Mouse (Mus musculus) cerebellum, adult 11 months (tissue): ENCODE measurements around the gene Epsti1.
"Not testable (repeated sequence)": the region's sequence is repeated elsewhere in the genome, so short reads cannot be mapped to it uniquely, and the experiment has no call there.

Experiments
- DNase-seq: peaks from one replicate; pipeline ENCODE4 v3.0.0; 2022

The Epsti1 gene

GRCm38 (mm10) chr14:77904171-77904762 is at the start of gene Epsti1:
Gene Epsti1, plus strand, starts transcription at chr14:77904239.
- DNase-seq: no peak

DNA sequence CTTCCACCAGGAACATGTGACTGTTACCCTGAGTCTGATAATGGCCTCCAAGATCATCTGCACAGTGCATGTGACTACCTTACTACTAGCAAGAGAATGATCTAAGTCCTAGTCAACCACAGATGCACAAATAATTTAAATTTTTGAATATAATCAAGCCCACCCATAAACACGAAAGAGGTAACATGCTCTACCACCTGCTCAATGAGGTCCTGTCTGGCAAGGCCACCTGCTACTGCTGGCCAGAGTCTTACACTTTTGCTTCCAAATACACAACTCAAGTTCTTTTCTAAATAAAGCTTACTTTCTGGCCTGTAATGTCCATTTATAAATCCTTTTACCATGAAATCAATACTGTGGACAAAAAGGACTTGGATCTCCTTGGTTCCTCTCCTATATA is 44.1 kb upstream of the Epsti1 start:
- DNase-seq: no peak

DNA sequence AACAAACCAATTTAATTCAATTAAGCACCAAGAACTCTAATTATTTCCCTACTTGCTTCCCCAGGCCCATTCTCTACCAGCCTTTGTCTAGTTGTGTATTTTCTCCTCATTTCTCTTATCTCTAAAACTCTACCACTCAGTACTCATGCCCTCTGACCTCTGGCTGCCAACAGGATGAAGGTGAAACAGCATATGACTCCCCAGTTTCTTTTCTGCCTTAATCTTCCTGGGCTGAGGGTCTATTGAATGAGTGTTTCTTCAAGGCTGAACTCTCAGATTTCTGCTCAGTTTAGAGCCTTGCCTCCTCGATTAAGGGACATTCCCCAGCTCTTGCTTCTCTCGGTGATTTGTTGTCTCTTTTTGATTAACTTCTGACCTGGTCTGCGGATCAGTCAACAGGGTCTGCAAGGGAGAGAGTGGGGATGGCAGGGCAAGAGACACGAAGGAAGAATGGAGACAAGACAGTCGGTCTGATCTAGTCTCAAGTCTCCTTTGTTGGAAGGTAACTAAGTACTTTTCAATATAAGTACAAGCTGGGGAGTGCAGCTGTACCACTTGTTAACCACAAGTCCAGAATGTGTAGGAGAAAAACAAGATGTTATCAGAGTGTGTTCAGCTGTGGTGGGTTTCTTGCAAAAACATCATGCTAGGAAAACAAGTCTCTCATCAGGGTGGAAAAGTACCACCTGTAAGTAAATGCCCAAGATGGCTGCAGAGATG is 43.0 kb upstream of the Epsti1 start:
- DNase-seq: no peak

DNA sequence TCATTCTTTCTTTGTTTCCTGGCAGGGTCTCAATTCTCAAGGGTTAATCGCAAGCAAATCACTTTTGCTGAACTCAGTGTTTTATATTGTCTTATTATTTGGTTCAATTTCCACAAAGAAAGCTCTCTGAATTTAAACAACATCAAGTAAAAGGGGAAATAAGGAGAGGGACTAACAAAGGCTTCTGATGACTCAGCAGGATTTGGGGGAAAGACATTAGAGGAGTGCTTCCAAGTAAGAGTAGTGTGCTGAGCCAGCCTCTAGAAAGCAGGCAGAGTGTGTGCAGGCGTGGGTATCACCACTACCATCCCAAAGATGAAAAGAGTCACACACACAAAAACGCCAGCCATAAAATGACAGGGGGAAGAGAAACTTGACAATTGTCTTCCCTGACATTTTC is 40.0 kb upstream of the Epsti1 start:
- DNase-seq: no peak

GRCm38 (mm10) chr14:77864510-77864909 is 39.5 kb upstream of the Epsti1 start:
- DNase-seq: no peak

DNA sequence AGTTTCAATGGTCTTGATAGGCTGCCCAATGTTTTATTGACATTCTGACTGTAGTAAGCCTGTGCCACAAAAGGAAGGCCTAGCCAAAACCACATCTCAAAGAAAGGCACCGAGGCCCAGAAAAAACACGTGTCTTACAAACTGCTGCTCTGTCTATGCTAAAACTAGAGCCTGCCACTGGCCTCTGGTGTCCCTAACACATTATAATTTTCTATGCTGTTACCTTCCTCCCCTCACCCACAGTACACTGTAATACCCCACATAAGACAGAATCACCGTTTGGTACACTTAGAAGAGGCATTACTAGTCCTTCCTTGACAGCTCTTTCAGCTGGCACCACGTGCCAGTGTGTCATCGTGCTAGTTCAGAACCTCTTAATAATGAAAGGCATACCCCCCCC is 36.4 kb upstream of the Epsti1 start:
- no peak for DNase-seq

DNA sequence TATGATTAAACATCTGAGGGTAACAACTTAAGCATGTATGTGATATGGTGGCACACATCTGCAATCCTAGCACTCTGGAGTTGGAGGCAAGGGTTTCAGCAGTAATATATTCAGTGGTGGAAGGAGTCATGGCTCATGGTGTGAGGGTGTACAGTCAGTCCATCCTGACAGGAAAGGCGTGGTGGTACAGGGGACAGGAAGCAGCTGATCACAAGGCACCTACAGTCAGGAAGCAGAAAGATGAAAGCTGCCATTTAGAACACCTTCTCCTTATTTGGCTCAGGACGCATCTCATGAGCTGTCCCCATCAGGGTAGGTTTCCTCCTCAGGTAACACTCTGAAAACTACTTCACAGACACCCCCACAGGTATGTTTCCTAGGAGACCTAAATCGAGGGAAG is 33.1 kb upstream of the Epsti1 start:
- no peak for DNase-seq

GRCm38 (mm10) chr14:77871380-77871975 is 32.6 kb upstream of the Epsti1 start:
- no peak for DNase-seq

- DNase-seq: peak; percentile 85
Measured at GRCm38 (mm10) chr14:77874304-77875241, 29.5 kb upstream of the Epsti1 start, which contains the start of gene Dnajc15. Gene Dnajc15, minus strand, starts transcription at chr14:77875125.

- no peak for DNase-seq
Measured at GRCm38 (mm10) chr14:77876199-77876598, 27.8 kb upstream of the Epsti1 start.

- not testable (repeated sequence) for DNase-seq
Measured at GRCm38 (mm10) chr14:77877876-77878275, 26.2 kb upstream of the Epsti1 start.

DNA sequence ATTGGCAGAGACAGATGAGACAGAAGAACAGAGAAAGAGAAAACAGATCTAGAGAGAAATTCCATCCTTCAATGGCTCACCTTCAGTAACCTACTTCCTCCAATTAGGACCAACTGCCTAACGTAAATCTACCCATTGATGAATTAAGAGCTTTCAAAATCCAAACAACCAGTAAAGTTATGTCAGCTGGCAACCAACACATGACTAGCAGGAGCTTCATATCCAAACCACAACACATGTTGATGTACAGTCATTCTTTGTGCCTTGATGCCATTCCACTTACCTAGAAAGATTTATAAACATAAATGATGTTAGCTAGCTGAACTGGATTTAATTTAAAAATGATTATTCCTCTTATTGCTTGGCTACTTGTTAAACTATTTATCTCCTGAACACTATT is 22.0 kb upstream of the Epsti1 start:
- DNase-seq: no peak

GRCm38 (mm10) chr14:77882669-77883068 is 21.4 kb upstream of the Epsti1 start:
- DNase-seq: peak; percentile 8

GRCm38 (mm10) chr14:77886376-77886775 is 17.7 kb upstream of the Epsti1 start:
- DNase-seq: no peak

DNA sequence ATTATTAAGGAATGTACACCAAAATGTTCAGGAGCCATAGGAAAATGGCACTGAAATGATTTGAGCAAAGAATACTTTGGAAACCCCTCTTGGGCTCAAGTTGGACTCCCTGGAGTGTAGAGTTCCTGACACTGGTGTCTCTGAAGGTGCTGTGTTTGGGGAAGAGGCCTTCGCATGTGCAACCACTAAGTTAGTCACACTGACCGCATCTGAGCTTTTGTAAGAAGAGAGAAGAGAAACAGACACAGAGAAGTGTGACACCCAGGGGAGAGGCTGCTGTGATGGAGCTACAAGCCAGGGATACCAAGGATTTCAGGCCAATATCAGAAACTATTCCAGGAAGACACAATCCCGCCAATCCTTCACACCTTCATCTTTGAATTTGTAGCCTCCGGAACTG is 17.1 kb upstream of the Epsti1 start:
- DNase-seq: no peak

GRCm38 (mm10) chr14:77889911-77890310 is 14.1 kb upstream of the Epsti1 start:
- DNase-seq: no peak

DNA sequence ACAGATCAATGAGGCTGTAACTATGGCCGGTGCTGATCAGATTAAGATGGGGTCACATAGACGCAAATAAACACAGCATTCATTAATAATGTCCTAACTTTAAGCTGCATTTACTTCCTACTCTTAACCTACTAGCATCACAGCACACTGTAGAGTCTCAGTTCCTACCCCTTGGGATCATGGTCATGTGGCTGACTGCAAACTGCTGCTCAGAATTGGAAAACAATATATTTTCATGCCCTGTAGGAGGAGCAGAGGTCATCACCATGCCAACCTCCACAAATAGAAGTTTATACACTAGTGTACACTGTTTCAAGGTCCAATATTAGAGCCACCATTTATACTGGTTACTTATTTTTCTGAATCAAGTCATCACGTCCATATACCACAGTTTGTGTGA is 8.1 kb upstream of the Epsti1 start:
- DNase-seq: no peak

- DNase-seq: no peak
Measured at GRCm38 (mm10) chr14:77902541-77902940, 1.5 kb upstream of the Epsti1 start.

DNA sequence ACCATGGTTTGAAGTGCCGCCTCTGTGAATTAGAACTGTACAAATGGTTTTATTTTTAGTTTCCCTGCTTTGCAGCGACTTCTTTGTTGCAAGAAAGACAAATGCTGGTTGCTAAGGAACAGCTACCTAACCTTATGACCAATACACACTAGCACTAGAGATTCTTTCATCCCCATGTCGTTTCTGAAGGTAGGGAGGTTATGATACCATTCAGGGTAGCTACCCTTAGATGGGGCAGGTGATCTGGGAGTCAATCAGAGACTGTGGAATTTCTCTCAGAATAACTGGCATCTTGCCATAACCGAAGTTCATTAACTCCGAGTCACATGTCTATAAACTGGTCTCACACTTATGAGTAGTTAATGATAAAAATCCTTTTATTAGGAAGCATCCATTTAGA is 1.4 kb downstream of the Epsti1 start:
- DNase-seq: no peak

- no peak for DNase-seq
Measured at GRCm38 (mm10) chr14:77906586-77906985, 2.5 kb downstream of the Epsti1 start.

- DNase-seq: no peak
Measured at GRCm38 (mm10) chr14:77915776-77916175, 11.7 kb downstream of the Epsti1 start.

DNA sequence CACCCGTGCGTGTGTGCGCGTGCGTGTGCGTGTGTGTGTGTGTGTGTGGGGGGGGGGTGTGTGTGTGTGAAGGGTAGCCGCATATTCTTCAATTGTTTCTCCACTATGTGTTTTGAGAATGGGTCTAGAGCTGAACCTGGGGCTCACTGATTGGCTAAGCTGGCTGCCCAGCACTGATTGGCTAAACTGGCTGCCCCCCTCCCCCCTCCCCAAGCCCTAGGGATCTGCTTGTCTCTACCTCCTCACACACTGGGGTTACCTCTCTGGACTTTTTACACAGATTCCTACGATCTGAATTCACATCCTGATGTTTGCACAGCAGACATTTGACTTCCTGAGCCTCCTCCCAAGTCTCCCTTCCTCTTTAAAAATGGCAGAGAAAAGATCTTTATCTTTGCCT is 17.6 kb downstream of the Epsti1 start:
- DNase-seq: no peak
